Mouse (Mus musculus) thymus, postnatal 10 days (tissue): Measurements from ENCODE around the gene Col28a1.
"Not testable (repeated sequence)": the region's sequence is repeated elsewhere in the genome, so short reads cannot be mapped to it uniquely, and the experiment has no call there.

Experiments used
- DNase-seq, 2 experiments: peaks; one replicate each; pipeline ENCODE4 v3.0.0; 2021; ENCODE audit warnings: low spot score in 2 of 2

Gene Col28a1

DNA sequence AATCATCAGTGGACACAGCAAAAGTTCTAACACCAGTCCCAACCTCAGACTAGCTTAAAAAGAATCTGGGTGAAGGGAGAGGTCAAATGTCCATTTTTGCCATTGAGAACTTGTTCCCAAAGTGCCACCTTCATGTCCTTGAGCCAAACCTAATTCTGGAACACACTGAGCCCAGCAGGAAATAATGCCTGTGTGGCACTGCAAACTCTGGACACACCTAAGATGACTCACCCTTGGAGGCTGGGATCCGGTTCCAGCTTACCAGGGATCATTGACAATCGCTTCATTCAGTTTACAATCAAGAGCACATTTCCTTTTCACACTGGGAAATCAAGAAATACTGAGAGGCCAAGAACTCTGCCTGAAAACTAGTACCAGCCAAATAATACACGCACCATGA lies 168.9 kb downstream of the Col28a1 start:
- DNase-seq: no peak

GRCm38 (mm10) chr6:7994736-7995135 lies 197.7 kb downstream of the Col28a1 start:
- DNase-seq: no peak

DNA sequence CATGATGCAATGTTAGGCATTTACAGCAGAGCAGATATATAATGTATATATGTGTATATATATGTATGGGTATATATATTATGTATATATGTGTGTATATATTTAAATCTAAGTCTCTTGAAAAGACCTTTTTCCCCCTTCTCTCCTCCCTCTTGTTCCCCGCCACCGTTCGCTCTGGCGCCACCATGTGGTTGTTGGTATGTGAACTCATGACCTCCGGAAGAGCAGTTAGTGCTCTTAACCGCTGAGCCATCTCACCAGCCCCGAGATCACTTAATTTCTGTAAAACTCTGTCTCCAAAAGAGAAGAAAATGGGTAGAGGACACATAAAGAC lies 208.8 kb downstream of the Col28a1 start:
- peak; percentile 47 to 84 for DNase-seq

DNA sequence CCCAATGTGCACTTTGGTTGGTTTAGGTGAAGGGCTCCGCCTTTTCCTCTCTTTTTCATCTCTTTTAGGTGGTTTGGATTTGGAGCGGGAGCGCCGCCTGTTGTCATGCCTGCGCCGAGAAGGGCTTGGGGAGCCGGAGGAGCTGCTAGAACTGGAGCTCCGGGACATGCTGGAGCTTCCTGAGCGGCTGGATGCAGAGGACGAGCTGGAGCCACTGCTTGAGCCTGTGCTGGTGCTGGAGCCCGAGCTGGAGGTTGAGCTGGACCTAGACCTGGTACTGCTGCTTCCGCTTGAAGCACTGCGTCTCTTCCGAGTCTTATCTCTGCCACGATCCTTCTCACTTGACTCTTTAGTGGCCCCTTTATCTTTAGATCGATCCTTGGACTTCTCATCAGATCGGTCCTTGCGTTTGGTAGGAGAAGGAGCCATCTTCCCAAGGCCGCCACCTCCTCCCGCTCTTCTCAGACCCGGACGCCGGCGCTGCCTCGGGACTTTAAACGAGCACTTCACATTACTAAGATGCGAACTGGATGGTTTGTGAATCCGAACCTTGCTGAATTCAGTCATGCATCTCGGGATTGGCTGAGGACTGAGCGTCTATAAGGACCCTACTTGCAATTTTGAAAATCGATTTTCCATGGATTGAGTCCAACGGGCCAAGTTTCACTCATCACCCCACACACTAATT lies 209.3 kb downstream of the Col28a1 start:
- DNase-seq: not testable (repeated sequence)

- DNase-seq: no peak
Observed at GRCm38 (mm10) chr6:7971020-7971760, 221.2 kb downstream of the Col28a1 start.

DNA sequence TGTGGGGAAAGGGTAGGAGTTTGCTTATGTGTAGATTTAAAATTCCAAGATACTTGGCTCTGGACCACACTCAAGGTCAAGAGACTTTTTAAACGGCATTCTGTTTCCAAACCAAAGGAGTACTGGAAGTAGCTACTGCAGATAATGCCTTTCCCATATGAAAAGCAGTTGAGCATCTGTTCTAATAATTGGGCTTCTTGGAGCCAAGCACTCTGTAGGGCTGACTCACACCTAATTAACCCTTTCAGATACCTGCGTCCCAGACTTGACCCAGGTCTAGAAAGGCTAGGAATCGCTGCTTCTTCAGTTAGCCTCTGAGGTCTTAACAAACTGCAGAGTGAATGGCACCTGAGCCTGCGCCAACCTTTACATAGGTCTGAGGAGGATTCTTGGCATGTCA lies 223.0 kb downstream of the Col28a1 start:
- no peak for DNase-seq

DNA sequence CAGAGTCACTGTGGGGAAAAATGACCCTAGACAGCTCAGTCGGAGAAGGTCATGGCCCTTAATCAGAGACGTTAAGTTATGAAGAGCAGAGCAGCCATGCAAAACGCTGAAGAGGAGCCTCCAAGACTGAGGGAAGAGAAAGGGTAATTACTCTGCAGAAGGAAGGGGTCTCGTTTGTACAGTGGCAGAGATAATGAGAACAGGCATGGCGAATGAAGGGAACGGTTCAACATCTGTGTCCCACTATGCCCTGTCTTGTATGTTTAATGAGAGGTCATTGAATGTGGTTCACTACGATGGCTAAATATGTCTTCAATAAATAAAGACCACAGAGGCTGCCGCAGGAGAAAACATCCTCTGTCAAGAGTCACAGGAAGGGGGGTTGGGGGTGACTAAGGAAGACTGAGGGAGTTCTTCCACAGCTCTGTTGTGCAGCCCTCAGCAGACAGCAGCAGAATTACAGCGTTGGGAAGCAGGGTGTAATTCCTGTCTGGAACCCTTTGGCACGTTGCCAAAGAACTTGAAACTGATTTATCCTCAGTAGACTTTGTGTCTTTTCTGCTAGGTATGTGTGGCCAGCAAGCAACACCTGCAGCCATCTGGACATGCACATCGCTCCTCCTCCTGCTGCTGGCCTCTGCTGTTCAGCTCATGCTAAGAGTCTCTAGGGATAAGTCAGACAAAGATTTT lies 226.4 kb downstream of the Col28a1 start:
- DNase-seq: no peak

- DNase-seq: no peak
Observed at GRCm38 (mm10) chr6:7962749-7963148, 229.7 kb downstream of the Col28a1 start.

GRCm38 (mm10) chr6:7952208-7952607 lies 240.2 kb downstream of the Col28a1 start:
- DNase-seq: no peak

GRCm38 (mm10) chr6:7951778-7952177 lies 240.6 kb downstream of the Col28a1 start:
- DNase-seq: no peak
